Mouse (Mus musculus) layer of hippocampus, adult 18-20 months (tissue): Measurements from ENCODE around the gene Vinac1. TPM values are rescaled to one million over a fixed set of nuclear protein-coding genes. Genes with fewer than 3 reads are reported as not detected.

Source experiments
- DNase-seq, 2 experiments: peaks; one replicate each; pipeline ENCODE4 v3.0.0; 2022; ENCODE audit warnings: low spot score in 2 of 2
- long read RNA-seq: library from polyadenylated mRNA; stranded (forward); transcript quantifications from one replicate; pipeline ENCODE4 v2.0.0, GENCODE M21; 2021
- total RNA-seq, 2 experiments: library from RNA; stranded (reverse); gene quantifications; 2 replicates each; pipeline ENCODE4 v1.2.3; 2021

Vinac1 gene
- total RNA-seq: under 1 TPM in 1 of 2 experiments, not detected in 1; 0.10 TPM
- long read RNA-seq: 0 reads

GRCm38 (mm10) chr2:129047811-129048210 is at the start of gene Vinac1:
TSS of gene Vinac1 (minus strand) at chr2:129048172.
- no peak for DNase-seq

- peak in 1 of 2 experiments; percentile 37 for DNase-seq
Observed at GRCm38 (mm10) chr2:129093926-129094724, 46.2 kb upstream of the Vinac1 start.

DNA sequence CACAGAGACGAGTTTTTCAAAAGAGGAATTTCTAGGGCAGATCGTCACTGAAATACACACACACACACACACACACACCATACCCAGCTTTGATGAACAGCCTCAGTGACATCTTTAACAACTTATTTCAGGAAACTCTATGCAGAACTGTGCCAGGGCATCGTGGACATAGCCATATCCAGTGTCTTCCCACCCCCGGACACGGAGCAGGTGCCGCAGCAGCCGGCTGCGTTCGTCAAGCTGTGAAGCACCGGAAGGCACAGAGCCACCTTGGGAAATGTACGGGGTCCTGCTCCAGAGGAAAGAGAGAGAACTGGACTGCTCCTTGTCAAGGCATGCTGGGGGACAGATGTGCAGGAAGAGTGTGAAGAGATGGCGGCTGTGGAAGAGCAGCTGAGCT is 44.8 kb upstream of the Vinac1 start:
- DNase-seq: no peak

DNA sequence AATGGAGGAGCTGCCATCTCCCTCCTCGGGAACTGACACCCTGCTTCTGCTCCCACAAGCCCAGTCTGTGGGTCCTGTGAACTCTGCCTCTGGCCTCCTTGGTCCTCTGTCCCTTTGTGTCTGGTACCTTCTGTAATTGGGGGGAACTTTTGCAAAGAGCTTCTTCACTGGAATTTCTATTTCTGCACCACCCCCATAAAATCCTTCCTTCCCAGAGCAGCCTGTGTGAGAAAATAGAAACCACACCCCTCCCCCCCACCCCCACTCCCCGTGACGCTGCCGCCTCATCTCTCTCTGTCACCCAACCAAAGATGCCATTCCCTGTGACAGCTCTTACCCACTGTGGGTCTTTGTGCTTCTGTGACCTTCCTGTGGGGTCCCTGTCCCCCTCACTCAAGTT is 42.4 kb upstream of the Vinac1 start:
- DNase-seq: no peak

DNA sequence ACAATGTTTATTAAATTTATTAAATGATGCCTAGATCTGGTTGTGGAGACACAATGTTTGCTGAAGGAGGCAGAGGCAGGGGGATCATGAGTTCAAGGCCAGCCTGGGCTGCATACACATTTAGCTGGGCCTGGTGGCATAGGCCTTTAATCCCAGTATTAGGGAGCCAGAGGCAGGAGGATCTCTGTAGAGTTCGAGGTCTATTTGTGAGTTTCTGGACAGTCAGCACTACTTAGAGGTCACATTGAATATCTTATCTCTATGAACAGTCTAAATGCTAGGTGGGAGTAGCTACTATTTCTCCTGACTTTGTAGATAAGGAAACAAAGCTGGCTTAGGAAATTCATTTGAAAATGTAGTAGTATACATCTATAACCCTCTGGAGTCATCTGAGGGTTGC is 39.5 kb upstream of the Vinac1 start:
- DNase-seq: no peak

- peak in 1 of 2 experiments; percentile 31 for DNase-seq
Observed at GRCm38 (mm10) chr2:129084959-129085358, 37.0 kb upstream of the Vinac1 start.

GRCm38 (mm10) chr2:129083514-129083913 is 35.5 kb upstream of the Vinac1 start:
- no peak for DNase-seq

DNA sequence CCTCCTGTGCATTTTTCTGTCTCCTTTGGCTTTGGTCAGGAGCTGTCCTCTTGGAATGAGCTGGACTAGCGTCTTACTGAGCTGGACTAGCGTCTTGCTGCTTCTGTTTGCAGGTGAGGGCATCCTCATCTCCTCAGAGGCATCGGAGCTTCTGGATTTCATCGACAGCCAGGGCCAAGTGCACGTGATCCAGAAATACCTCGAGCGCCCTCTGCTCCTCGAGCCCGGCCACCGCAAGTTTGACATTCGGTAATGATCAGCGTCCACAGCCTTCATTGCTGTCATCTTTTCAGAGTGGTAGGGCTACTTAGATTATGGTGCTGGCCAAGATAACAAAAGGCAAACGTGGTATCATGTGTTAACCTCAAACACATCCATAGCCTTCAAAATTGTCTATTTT is 33.1 kb upstream of the Vinac1 start:
- no peak for DNase-seq

- no peak for DNase-seq
Observed at GRCm38 (mm10) chr2:129079194-129079593, 31.2 kb upstream of the Vinac1 start.

DNA sequence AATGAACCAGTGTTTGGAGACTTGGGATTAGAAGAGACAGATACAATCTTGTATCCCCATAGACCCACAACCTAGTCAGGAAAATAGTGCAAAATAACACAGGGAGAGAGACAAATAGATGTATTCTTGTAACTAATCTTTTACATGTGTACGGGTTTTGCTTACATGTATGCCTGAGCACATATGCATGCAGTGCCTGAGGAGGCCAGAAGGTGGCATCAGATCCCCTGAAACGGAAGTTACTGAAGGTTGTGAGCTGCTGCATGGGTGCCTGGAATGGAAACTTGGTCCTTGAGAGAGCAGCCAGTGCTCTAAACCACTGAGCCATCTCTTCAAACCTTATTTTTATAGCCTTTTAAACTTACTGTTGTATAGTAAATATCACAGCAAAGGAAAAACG is 30.3 kb upstream of the Vinac1 start:
- DNase-seq: no peak

DNA sequence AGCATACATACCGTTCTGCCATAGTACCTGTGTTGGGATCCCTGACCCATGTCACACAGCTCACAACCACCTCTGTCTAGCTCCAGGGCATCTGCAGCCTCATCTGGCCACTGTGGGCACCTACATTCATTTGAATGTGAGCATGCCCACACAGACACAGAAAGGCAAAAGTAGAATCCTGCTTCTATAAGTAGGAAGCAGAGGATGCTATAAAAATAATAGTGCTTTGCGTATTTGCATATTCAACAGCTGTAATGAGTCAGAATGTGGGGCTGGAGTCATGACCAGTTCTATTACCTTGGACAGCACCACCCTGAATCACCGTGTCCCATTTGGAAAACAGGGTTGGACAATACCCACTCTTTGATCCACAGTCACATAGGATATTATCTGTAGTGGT is 22.3 kb upstream of the Vinac1 start:
- DNase-seq: no peak

GRCm38 (mm10) chr2:129066326-129066725 is 18.4 kb upstream of the Vinac1 start:
- DNase-seq: peak; percentile 43 to 52

- DNase-seq: peak; percentile 57 to 78
Observed at GRCm38 (mm10) chr2:129065437-129066282, 17.7 kb upstream of the Vinac1 start, which contains the start of gene Ttl. TSS of gene Ttl (plus strand) at chr2:129065942.

DNA sequence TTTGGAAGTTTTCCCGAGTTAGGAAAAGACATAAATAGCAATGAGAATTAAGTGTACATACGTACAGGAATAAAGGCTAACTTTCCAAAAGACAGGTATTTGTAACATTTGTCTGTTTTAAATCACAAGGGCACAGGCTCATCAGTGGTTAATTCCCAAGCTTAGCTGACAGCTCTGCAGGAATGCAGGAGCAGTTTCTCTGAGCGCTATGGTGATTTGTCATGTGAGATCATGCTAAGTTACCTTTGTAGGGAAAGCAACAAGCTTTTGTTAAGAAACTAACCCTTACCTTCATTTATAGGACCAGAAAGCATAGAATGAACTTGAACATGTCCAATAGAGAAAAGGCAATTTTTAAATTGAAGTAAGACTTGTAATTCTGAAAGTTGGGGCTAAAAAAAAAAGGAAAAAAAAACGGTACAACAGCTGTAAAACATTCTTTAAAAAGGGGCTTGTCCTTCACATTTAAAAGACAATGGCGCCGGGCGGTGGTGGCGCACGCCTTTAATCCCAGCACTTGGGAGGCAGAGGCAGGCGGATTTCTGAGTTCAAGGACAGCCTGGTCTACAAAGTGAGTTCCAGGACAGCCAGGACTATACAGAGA is 13.6 kb upstream of the Vinac1 start:
- no peak for DNase-seq

GRCm38 (mm10) chr2:129057920-129058361 is 10.0 kb upstream of the Vinac1 start:
- DNase-seq: no peak

DNA sequence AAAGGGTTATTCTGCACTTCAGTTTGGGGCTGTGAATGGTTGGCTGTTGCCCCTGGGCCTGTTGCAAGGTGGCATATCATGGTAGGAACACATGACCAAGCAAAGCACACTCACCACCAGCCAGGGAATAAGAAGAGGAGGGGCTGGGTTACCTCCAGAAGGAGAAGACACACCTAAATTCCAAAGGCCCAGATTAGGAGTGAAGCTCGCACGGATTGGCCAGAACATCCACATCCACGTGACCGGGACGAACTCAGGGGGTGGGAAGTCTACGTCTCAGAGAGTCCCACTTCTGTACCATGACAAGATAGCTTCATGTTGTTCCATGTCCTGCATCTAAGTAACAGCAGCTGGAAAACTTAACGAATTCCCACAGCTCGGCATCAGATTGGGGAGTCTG is 9.3 kb upstream of the Vinac1 start:
- no peak for DNase-seq

DNA sequence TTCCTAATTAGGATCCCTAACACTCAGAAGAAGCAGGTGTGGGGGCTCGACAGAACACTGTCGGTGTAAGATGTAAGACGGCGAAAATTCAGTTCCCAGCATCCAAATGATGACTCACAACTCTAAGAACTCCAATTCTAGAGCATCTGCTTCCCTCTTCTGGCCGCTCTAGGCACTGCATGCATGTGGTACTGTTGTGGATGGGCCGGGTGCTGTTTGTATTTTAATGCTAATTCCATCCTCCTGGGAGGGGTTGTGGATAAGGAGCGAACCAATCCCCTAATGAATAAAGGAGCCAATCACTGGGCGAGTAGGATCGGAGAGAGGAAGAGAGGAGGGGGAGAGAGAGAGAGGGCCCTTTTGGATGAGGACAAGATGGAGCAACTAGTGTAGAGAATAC is 8.6 kb upstream of the Vinac1 start:
- no peak for DNase-seq

DNA sequence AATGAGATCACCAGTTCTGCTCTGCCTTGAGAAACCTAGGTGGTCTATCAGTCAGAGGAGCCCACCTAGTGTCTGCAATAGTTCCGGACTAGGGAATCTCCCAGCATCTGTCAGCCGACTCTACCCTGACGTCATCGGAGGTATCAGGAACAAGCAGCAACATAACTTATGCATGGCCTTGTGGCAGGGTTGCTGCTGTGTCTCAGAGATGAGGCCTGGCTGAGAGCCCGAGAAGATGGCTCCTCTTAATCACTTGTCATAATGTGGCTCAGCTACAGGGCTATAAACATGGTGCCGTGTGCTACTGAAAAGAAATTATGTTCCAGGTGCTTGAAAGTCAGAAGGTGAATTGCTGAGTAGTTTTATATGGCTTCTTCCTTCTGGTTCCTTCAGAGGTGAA is 7.8 kb upstream of the Vinac1 start:
- no peak for DNase-seq

DNA sequence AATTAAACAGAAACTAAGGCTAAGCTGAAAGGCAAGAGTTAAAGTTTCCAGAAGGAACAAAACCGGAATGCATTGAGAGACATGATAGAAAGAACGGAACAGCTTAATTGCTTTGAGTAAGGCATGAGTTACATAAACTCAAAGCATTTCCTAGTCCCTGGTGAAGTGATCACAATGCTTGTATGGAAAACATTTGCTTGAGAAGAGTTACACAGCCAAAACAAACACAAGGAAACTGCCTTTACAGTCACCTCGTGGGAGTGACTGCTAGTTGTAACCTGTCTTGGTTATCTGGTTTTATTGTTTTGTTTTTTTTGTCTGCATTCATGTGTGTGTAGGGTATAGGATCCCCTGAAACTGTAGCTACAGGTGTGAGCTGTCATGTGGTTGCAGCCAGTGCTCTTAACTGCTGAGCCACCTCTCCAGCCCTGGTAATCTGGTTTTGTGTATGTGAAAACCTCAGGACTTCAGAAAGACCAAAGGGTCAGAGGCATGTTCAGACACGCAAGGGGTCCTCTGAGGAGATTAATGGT is 4.5 kb upstream of the Vinac1 start:
- DNase-seq: no peak

GRCm38 (mm10) chr2:129046846-129047196 is 1.2 kb downstream of the Vinac1 start:
- no peak for DNase-seq

GRCm38 (mm10) chr2:129046172-129046845 is 1.7 kb downstream of the Vinac1 start:
- no peak for DNase-seq
